Mouse (Mus musculus) MEL (cell line): Measurements from ENCODE around the gene Mmp24.

Experiments
- CTCF ChIP-seq, 3 experiments: IDR thresholded peaks in 2 of 3; conservative IDR thresholded peaks in 1 of 3; 2 replicates each; pipeline ENCODE4 v1.5.1; 2011 to 2012; ENCODE audit warnings: low read length in 3 of 3, low read depth in 2 of 3, mild to moderate bottlenecking in 2 of 3, improper control_type of control experiment in 1 of 3, inconsistent platforms in 1 of 3, mixed read lengths in 1 of 3, moderate library complexity in 1 of 3; ENCODE audit not compliant: control insufficient read depth in 1 of 3, insufficient read depth in 1 of 3, poor library complexity in 1 of 3, severe bottlenecking in 1 of 3
- ETS1 ChIP-seq: IDR thresholded peaks from 2 replicates; pipeline ENCODE4 v1.6.1; 2012; ENCODE audit warnings: low read depth, mild to moderate bottlenecking, inconsistent platforms, low read length, improper control_type of control experiment, moderate library complexity
- GABPA ChIP-seq: IDR thresholded peaks from 2 replicates; pipeline ENCODE4 v1.6.1; 2012; ENCODE audit warnings: low read depth, mild to moderate bottlenecking, inconsistent platforms, low read length, improper control_type of control experiment, moderate library complexity
- JUND ChIP-seq: IDR thresholded peaks from 2 replicates; pipeline ENCODE4 v1.6.1; 2011; ENCODE audit warnings: low read depth, mild to moderate bottlenecking, improper control_type of control experiment, low read length
- POLR2AphosphoS2 ChIP-seq: IDR thresholded peaks from 2 replicates; pipeline ENCODE4 v1.6.1; 2011; ENCODE audit warnings: low read length, improper control_type of control experiment
- RAD21 ChIP-seq: IDR thresholded peaks from 2 replicates; pipeline ENCODE4 v1.6.1; 2011; ENCODE audit warnings: mild to moderate bottlenecking, low read depth, low read length, improper control_type of control experiment
- RCOR1 ChIP-seq: IDR thresholded peaks from 2 replicates; pipeline ENCODE4 v1.6.1; 2012; ENCODE audit warnings: low read depth, mild to moderate bottlenecking, inconsistent platforms, low read length, improper control_type of control experiment

DNA sequence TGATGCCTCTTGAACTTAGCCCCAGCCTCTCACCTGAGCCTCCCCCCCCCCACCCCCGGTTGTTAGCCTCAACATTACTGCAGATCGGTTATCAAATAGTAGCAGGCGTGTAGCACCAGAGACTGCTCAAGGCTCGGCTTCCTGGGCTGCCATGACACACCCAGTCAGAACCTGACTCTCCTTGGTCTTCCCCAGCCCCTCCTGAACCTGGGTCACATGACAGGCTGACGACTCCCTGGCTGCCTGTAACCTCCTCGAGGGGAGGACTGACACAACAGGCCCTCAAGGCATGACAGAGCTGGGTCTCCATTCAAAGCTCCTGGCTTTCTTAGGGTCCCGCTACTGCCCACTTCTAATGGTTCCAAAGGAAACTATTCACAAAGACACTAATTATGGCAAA, 74.3 kb downstream of the Mmp24 start:
- TF ChIP-seq CTCF (IDR thresholded peaks at IDR 0.05 in 2 of 3, conservative IDR thresholded peaks at IDR 0.05 in 1 of 3; ENCODE audit: control insufficient read depth in 1 of 3, insufficient read depth in 1 of 3, low read depth in 2 of 3, low read length in 3 of 3, poor library complexity in 1 of 3, severe bottlenecking in 1 of 3) (no peak), POLR2AphosphoS2 (no peak), RCOR1 (no peak), ETS1 (no peak), RAD21 (no peak), GABPA (no peak), JUND (no peak)
